Mouse (Mus musculus): ENCODE measurements at regions not wholly inside any gene's neighbourhood (a gene's known extent, or its start where the extent isn't known, plus 50 kb on each side); places are given as distances from the start of the nearest gene placed in this dataset.

GRCm38 (mm10) chr4:27049226-27049625 lies 702.5 kb upstream of the Manea start:
- Histone ChIP-seq H3K9me3 (replicated peaks; ENCODE audit: control insufficient read depth, insufficient read depth, low read length, poor library complexity, severe bottlenecking) (no peaks in the 10 kb centered on the region), H3K4me3 (ENCODE audit: low read depth, low read length) (no peak overlapping the region), H3K36me3 (ENCODE audit: control insufficient read depth, insufficient read depth, low read length, poor library complexity, severe bottlenecking) (no peaks in the 10 kb centered on the region), H3K4me1 (ENCODE audit: control insufficient read depth, insufficient read depth, low read length) (no peaks in the 10 kb centered on the region), H3K27me3 (ENCODE audit: control insufficient read depth, insufficient read depth, low read length, poor library complexity, severe bottlenecking) (no peaks in the 10 kb centered on the region), H3K9ac (ENCODE audit: low read depth, poor library complexity, severe bottlenecking) (no peak overlapping the region), H3K27ac (ENCODE audit: insufficient read depth, low read length) (no peak overlapping the region)
- TF ChIP-seq POLR2A (IDR thresholded peaks at IDR 0.05; ENCODE audit: insufficient read depth, low read length) (no peak), EP300 (IDR thresholded peaks at IDR 0.05; ENCODE audit: insufficient read depth, low read depth, low read length) (no peak), CTCF (IDR thresholded peaks at IDR 0.05; ENCODE audit: low read depth, low read length) (no peak)
